Mouse (Mus musculus) T-cell, adult 2 months (primary cell): ENCODE results near the gene Tnfrsf18.
A peak's percentile ranks its signal among the peaks of the same experiment; 100 is the strongest.

Experiments used
- DNase-seq: peaks from one replicate; pipeline ENCODE4 v3.0.0; 2022; ENCODE audit warnings: low spot score

Tnfrsf18 gene

GRCm38 (mm10) chr4:156033476-156034119 lies 7.6 kb downstream of the Tnfrsf18 start:
- DNase-seq, result peak; percentile 79

- no peak for DNase-seq
Observed at GRCm38 (mm10) chr4:156034301-156034700, 8.3 kb downstream of the Tnfrsf18 start.

- DNase-seq, result peak; percentile 26
Observed at GRCm38 (mm10) chr4:156034901-156035300, 8.9 kb downstream of the Tnfrsf18 start.

GRCm38 (mm10) chr4:156044754-156045153 lies 18.8 kb downstream of the Tnfrsf18 start:
- no peak for DNase-seq

GRCm38 (mm10) chr4:156049779-156050178 lies 23.8 kb downstream of the Tnfrsf18 start:
- no peak for DNase-seq

- DNase-seq, result no peak
Observed at GRCm38 (mm10) chr4:156050391-156050980, 24.5 kb downstream of the Tnfrsf18 start.

- DNase-seq, result no peak
Observed at GRCm38 (mm10) chr4:156053113-156053512, 27.1 kb downstream of the Tnfrsf18 start.

- no peak for DNase-seq
Observed at GRCm38 (mm10) chr4:156054130-156054529, 28.2 kb downstream of the Tnfrsf18 start.

- no peak for DNase-seq
Observed at GRCm38 (mm10) chr4:156054606-156055005, 28.6 kb downstream of the Tnfrsf18 start.

- DNase-seq, result no peak
Observed at GRCm38 (mm10) chr4:156055173-156055572, 29.2 kb downstream of the Tnfrsf18 start.

- DNase-seq, result no peak
Observed at GRCm38 (mm10) chr4:156057702-156058101, 31.7 kb downstream of the Tnfrsf18 start.

- DNase-seq, result no peak
Observed at GRCm38 (mm10) chr4:156058826-156059225, 32.9 kb downstream of the Tnfrsf18 start.

GRCm38 (mm10) chr4:156059261-156059660 lies 33.3 kb downstream of the Tnfrsf18 start, which contains the start of gene Ttll10:
Gene Ttll10 (minus strand): TSS chr4:156059414.
- DNase-seq, result no peak

- no peak for DNase-seq
Observed at GRCm38 (mm10) chr4:156059713-156060112, 33.7 kb downstream of the Tnfrsf18 start.

- DNase-seq, result no peak
Observed at GRCm38 (mm10) chr4:156063861-156064509, 38.0 kb downstream of the Tnfrsf18 start.

- DNase-seq, result no peak
Observed at GRCm38 (mm10) chr4:156064510-156064897, 38.5 kb downstream of the Tnfrsf18 start.

GRCm38 (mm10) chr4:156065156-156065894 lies 39.4 kb downstream of the Tnfrsf18 start:
- DNase-seq, result no peak

- peak; percentile 42 for DNase-seq
Observed at GRCm38 (mm10) chr4:156067256-156067949, 41.4 kb downstream of the Tnfrsf18 start.

- no peak for DNase-seq
Observed at GRCm38 (mm10) chr4:156069701-156070100, 43.7 kb downstream of the Tnfrsf18 start.

- DNase-seq, result peak; percentile 32
Observed at GRCm38 (mm10) chr4:156070276-156070675, 44.3 kb downstream of the Tnfrsf18 start.

- no peak for DNase-seq
Observed at GRCm38 (mm10) chr4:156070716-156071115, 44.8 kb downstream of the Tnfrsf18 start.

- DNase-seq, result peak; percentile 36
Observed at GRCm38 (mm10) chr4:156076911-156077382, 51.0 kb downstream of the Tnfrsf18 start.
